Mouse (Mus musculus): ENCODE results near the gene Kdf1. TPM values are rescaled to one million over a fixed set of nuclear protein-coding genes. Genes with fewer than 3 reads are reported as not detected.

The Kdf1 gene
- polyA plus RNA-seq, 1 experiment from 2014 or later = 19.9 TPM

- Histone ChIP-seq H3K4me3 (no peak overlapping the region), H3K27ac (no peak overlapping the region), H3K36me3 (peaks cover 58% of the 10 kb centered on the region), H3K9me3 (no peaks in the 10 kb centered on the region), H3K4me1 (no peaks in the 10 kb centered on the region), H3K9ac (no peak overlapping the region), H3K4me2 (no peak overlapping the region), H3K27me3 (no peaks in the 10 kb centered on the region; the same call in 1 of the 2 replicates)
- ATAC-seq (ENCODE audit: insufficient number of reproducible peaks, insufficient read depth, low FRiP score, low TSS enrichment, low read depth) = no peak
- WGBS = 74% methylated on average over 16 of the region's 16 CpGs
Measured at GRCm38 (mm10) chr4:133527788-133528187, 9.0 kb downstream of the Kdf1 start.

- H3K9ac ChIP-seq = no peak overlapping the region
Measured at GRCm38 (mm10) chr4:133532777-133533176, 14.0 kb downstream of the Kdf1 start.

GRCm38 (mm10) chr4:133536081-133536480 lies 17.3 kb downstream of the Kdf1 start:
- Histone ChIP-seq H3K36me3 (peaks cover 98% of the 10 kb centered on the region), H3K27ac (no peak overlapping the region), H3K4me3 (no peak overlapping the region), H3K9me3 (no peaks in the 10 kb centered on the region), H3K4me1 (no peaks in the 10 kb centered on the region), H3K4me2 (no peak overlapping the region), H3K9ac (no peak overlapping the region), H3K27me3 (no peaks in the 10 kb centered on the region)
- ATAC-seq (ENCODE audit: insufficient number of reproducible peaks, insufficient read depth, low FRiP score, low TSS enrichment, low read depth) = no peak
- WGBS = 89% methylated on average over 3 of the region's 3 CpGs

More at GRCm38 (mm10) chr4:133532777-133533176, 14.0 kb downstream of the Kdf1 start:
- Histone ChIP-seq H3K4me2 (no peak overlapping the region), H3K4me1 (no peaks in the 10 kb centered on the region), H3K4me3 (no peak overlapping the region), H3K27me3 (no peaks in the 10 kb centered on the region), H3K27ac (no peak overlapping the region), H3K9me3 (no peaks in the 10 kb centered on the region), H3K36me3 (peaks cover 99% of the 10 kb centered on the region)
- ATAC-seq (ENCODE audit: insufficient number of reproducible peaks, insufficient read depth, low FRiP score, low TSS enrichment, low read depth) = no peak
- 88% methylated on average over 3 of the region's 3 CpGs for WGBS

- H3K9me3 ChIP-seq = no peaks in the 10 kb centered on the region
- no peak for ATAC-seq (ENCODE audit: insufficient number of reproducible peaks, insufficient read depth, low FRiP score, low TSS enrichment, low read depth)
- no peak overlapping the region for H3K27ac ChIP-seq
- H3K4me3 ChIP-seq = no peak overlapping the region
- no peak overlapping the region for H3K9ac ChIP-seq
- no peak overlapping the region for H3K4me2 ChIP-seq
- no peaks in the 10 kb centered on the region for H3K27me3 ChIP-seq
- H3K4me1 ChIP-seq = no peaks in the 10 kb centered on the region
- peaks cover 98% of the 10 kb centered on the region for H3K36me3 ChIP-seq
- WGBS = 92% methylated on average over 5 of the region's 5 CpGs
Measured at GRCm38 (mm10) chr4:133536652-133537051, 17.9 kb downstream of the Kdf1 start.

- H3K36me3 ChIP-seq = peaks cover 34% of the 10 kb centered on the region
- peaks cover 18% of the 10 kb centered on the region for H3K4me1 ChIP-seq
- peak within 1 kb of the TSS; percentile 87 for H3K9ac ChIP-seq
- no peaks in the 10 kb centered on the region for H3K27me3 ChIP-seq
- H3K27ac ChIP-seq = peak within 1 kb of the TSS; percentile 58
- peak within 1 kb of the TSS; percentile 77 for H3K4me3 ChIP-seq
- ATAC-seq (ENCODE audit: insufficient number of reproducible peaks, insufficient read depth, low FRiP score, low TSS enrichment, low read depth) = peak; percentile 96
- under 1% methylated on average over 76 of the region's 77 CpGs for WGBS
- peak within 1 kb of the TSS; percentile 68 for H3K4me2 ChIP-seq
- H3K9me3 ChIP-seq = no peaks in the 10 kb centered on the region
Measured at GRCm38 (mm10) chr4:133545272-133546231, 26.8 kb downstream of the Kdf1 start, which contains the start of gene Nudc. TSS of gene Nudc (minus strand) at chr4:133545996.

GRCm38 (mm10) chr4:133552029-133552428 lies 33.3 kb downstream of the Kdf1 start:
- WGBS = 92% methylated on average over 1 of the region's 1 CpGs
- no peaks in the 10 kb centered on the region for H3K4me1 ChIP-seq
- no peak overlapping the region for H3K9ac ChIP-seq
- no peak overlapping the region for H3K4me3 ChIP-seq
- H3K27me3 ChIP-seq = peaks cover 11% of the 10 kb centered on the region
- no peak overlapping the region for H3K27ac ChIP-seq
- ATAC-seq (ENCODE audit: insufficient number of reproducible peaks, insufficient read depth, low FRiP score, low TSS enrichment, low read depth) = no peak
- H3K4me2 ChIP-seq = no peak overlapping the region
- H3K36me3 ChIP-seq = no peaks in the 10 kb centered on the region
- H3K9me3 ChIP-seq = no peaks in the 10 kb centered on the region

GRCm38 (mm10) chr4:133552768-133553447 lies 34.1 kb downstream of the Kdf1 start, which contains the start of gene Nr0b2:
TSS of gene Nr0b2 (plus strand) at chr4:133553376.
- Histone ChIP-seq H3K4me1 (no peaks in the 10 kb centered on the region), H3K4me2 (no peak within 1 kb of the TSS), H3K9ac (no peak within 1 kb of the TSS), H3K27me3 (peaks cover 11% of the 10 kb centered on the region), H3K36me3 (no peaks in the 10 kb centered on the region), H3K27ac (no peak within 1 kb of the TSS), H3K4me3 (no peak within 1 kb of the TSS), H3K9me3 (no peaks in the 10 kb centered on the region)
- ATAC-seq (ENCODE audit: insufficient number of reproducible peaks, insufficient read depth, low FRiP score, low TSS enrichment, low read depth) = no peak
- 71% methylated on average over 10 of the region's 10 CpGs for WGBS

- 77% methylated on average over 19 of the region's 19 CpGs for WGBS
- Histone ChIP-seq H3K4me1 (no peaks in the 10 kb centered on the region), H3K4me3 (no peak overlapping the region), H3K9me3 (no peaks in the 10 kb centered on the region), H3K27ac (no peak overlapping the region), H3K4me2 (no peak overlapping the region), H3K9ac (no peak overlapping the region), H3K36me3 (no peaks in the 10 kb centered on the region), H3K27me3 (peaks cover 11% of the 10 kb centered on the region)
- ATAC-seq (ENCODE audit: insufficient number of reproducible peaks, insufficient read depth, low FRiP score, low TSS enrichment, low read depth) = no peak
Measured at GRCm38 (mm10) chr4:133553448-133554330, 34.9 kb downstream of the Kdf1 start.

- Histone ChIP-seq H3K4me1 (no peaks in the 10 kb centered on the region), H3K9me3 (no peaks in the 10 kb centered on the region), H3K27ac (no peak overlapping the region), H3K4me3 (no peak overlapping the region), H3K4me2 (no peak overlapping the region), H3K27me3 (peaks cover 7% of the 10 kb centered on the region), H3K9ac (no peak overlapping the region), H3K36me3 (no peaks in the 10 kb centered on the region)
- 29% methylated on average over 10 of the region's 10 CpGs for WGBS
- ATAC-seq (ENCODE audit: insufficient number of reproducible peaks, insufficient read depth, low FRiP score, low TSS enrichment, low read depth) = no peak
Measured at GRCm38 (mm10) chr4:133557041-133557717, 38.4 kb downstream of the Kdf1 start.

- ATAC-seq (ENCODE audit: insufficient number of reproducible peaks, insufficient read depth, low FRiP score, low TSS enrichment, low read depth) = no peak
- no peak overlapping the region for H3K4me2 ChIP-seq
- H3K9ac ChIP-seq = no peak overlapping the region
- H3K4me1 ChIP-seq = no peaks in the 10 kb centered on the region
- H3K27ac ChIP-seq = no peak overlapping the region
- no peak overlapping the region for H3K4me3 ChIP-seq
- no peaks in the 10 kb centered on the region; the same call in 1 of the 2 replicates for H3K27me3 ChIP-seq
- H3K9me3 ChIP-seq = no peaks in the 10 kb centered on the region
- no peaks in the 10 kb centered on the region for H3K36me3 ChIP-seq
- WGBS = 79% methylated on average over 4 of the region's 4 CpGs
Measured at GRCm38 (mm10) chr4:133559846-133560245, 41.1 kb downstream of the Kdf1 start.

Measured in embryonic facial prominence, embryonic 13.5 days (tissue).